Mouse (Mus musculus): Measurements from ENCODE around the gene Spryd4. TPM values are rescaled to one million over a fixed set of nuclear protein-coding genes. Genes with fewer than 3 reads are reported as not detected.
A peak's percentile ranks its signal among the peaks of the same experiment; 100 is the strongest.
"Not testable (repeated sequence)": the region's sequence is repeated elsewhere in the genome, so short reads cannot be mapped to it uniquely, and the experiment has no call there.

Gene Spryd4
- polyA plus RNA-seq, 1 experiment from 2014 or later = 31.1 TPM

GRCm38 (mm10) chr10:128218387-128219117 is 6.9 kb upstream of the Spryd4 start:
- Histone ChIP-seq H3K9me3 (ENCODE audit: control insufficient read depth, low read length) (no peaks in the 10 kb centered on the region), H3K9ac (ENCODE audit: low read depth, low read length) (no peak overlapping the region), H3K4me3 (ENCODE audit: low read depth, low read length) (no peak overlapping the region), H3K4me1 (replicated peaks; ENCODE audit: control insufficient read depth, insufficient read depth, low read length) (no peaks in the 10 kb centered on the region), H3K27ac (ENCODE audit: low read depth, low read length) (no peak overlapping the region), H3K27me3 (ENCODE audit: control insufficient read depth, insufficient read depth, low read length) (no peaks in the 10 kb centered on the region), H3K4me2 (replicated peaks; ENCODE audit: low read depth, low read length) (no peak overlapping the region), H3K36me3 (ENCODE audit: control insufficient read depth, insufficient read depth, low read length) (no peaks in the 10 kb centered on the region)
- ATAC-seq (ENCODE audit: low FRiP score) (no peak), DNase-seq (ENCODE audit: low spot score) (no peak)
- 96% methylated on average over 18 of the region's 18 CpGs for WGBS

DNA sequence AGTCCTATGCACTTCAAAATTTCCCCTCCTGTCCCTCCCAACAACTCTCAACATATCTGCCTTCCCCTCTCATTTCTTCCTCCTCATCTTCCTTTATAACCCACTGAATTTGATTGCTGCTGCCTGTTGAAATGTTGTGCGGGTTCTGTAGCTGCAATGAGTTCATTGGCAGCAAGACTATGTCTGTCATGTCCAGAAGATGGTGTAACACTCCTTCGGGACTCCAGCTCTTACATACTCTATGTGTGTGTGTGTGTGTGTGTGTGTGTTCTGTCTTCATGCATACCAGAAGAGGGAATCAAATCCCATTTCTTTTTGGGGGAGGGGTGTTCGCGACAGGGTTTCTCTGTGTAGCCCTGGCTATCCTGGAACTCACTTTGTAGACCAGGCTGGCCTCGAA is 3.4 kb upstream of the Spryd4 start:
- Histone ChIP-seq H3K4me2 (replicated peaks; ENCODE audit: low read depth, low read length) (no peak overlapping the region), H3K9ac (ENCODE audit: low read depth, low read length) (no peak overlapping the region), H3K27ac (ENCODE audit: low read depth, low read length) (no peak overlapping the region), H3K36me3 (ENCODE audit: control insufficient read depth, insufficient read depth, low read length) (no peaks in the 10 kb centered on the region), H3K27me3 (ENCODE audit: control insufficient read depth, insufficient read depth, low read length) (no peaks in the 10 kb centered on the region), H3K4me3 (ENCODE audit: low read depth, low read length) (no peak overlapping the region), H3K9me3 (ENCODE audit: control insufficient read depth, low read length) (no peaks in the 10 kb centered on the region), H3K4me1 (replicated peaks; ENCODE audit: control insufficient read depth, insufficient read depth, low read length) (peaks cover 6% of the 10 kb centered on the region; the same call in 1 of the 2 replicates)
- DNase-seq (ENCODE audit: low spot score) (no peak), ATAC-seq (ENCODE audit: low FRiP score) (no peak)
- 85% methylated on average over 5 of the region's 5 CpGs for WGBS

- not testable (repeated sequence) for H3K27me3 ChIP-seq (ENCODE audit: control insufficient read depth, insufficient read depth, low read length); H3K9me3 ChIP-seq (ENCODE audit: control insufficient read depth, low read length); H3K4me2 ChIP-seq (replicated peaks; ENCODE audit: low read depth, low read length); H3K36me3 ChIP-seq (ENCODE audit: control insufficient read depth, insufficient read depth, low read length); H3K27ac ChIP-seq (ENCODE audit: low read depth, low read length); H3K9ac ChIP-seq (ENCODE audit: low read depth, low read length); H3K4me3 ChIP-seq (ENCODE audit: low read depth, low read length); ATAC-seq (ENCODE audit: low FRiP score); DNase-seq (ENCODE audit: low spot score); H3K4me1 ChIP-seq (replicated peaks; ENCODE audit: control insufficient read depth, insufficient read depth, low read length)
- 92% methylated on average over 4 of the region's 4 CpGs for WGBS
Measured at GRCm38 (mm10) chr10:128214112-128214511, 2.5 kb upstream of the Spryd4 start.

DNA sequence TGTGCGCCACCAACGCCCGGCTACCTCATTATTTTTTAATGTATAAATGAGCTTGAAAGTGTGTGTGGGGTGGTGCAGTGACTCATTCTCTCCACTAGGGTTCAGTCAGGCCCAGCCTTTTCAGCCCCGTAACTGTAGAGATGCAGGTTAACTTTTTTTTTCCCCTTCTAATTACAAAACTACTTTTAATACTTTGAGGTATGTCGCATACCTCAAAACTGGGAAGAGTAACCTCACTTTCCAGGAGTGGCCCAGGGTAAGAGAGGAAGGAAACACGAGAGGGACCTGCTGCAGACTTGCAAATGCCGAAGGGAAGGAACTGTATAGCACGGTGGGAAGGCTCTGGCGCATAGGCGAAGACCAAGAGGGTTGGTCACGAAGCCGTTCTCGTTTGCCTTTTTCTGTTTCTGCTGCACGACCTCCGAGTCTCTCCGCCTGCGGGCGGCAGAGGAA is 1.3 kb upstream of the Spryd4 start:
- Histone ChIP-seq H3K27ac (ENCODE audit: low read depth, low read length) (no peak overlapping the region), H3K9me3 (ENCODE audit: control insufficient read depth, low read length) (no peaks in the 10 kb centered on the region), H3K4me1 (replicated peaks; ENCODE audit: control insufficient read depth, insufficient read depth, low read length) (peaks cover 6% of the 10 kb centered on the region; the same call in 1 of the 2 replicates), H3K36me3 (ENCODE audit: control insufficient read depth, insufficient read depth, low read length) (no peaks in the 10 kb centered on the region), H3K4me3 (ENCODE audit: low read depth, low read length) (peak overlapping the region; percentile 10; the same call in 1 of the 2 replicates), H3K4me2 (replicated peaks; ENCODE audit: low read depth, low read length) (peak overlapping the region; percentile 41), H3K27me3 (ENCODE audit: control insufficient read depth, insufficient read depth, low read length) (no peaks in the 10 kb centered on the region), H3K9ac (ENCODE audit: low read depth, low read length) (no peak overlapping the region; the same call in 1 of the 2 replicates)
- no peak for ATAC-seq (ENCODE audit: low FRiP score)
- 3% methylated on average over 18 of the region's 18 CpGs for WGBS
- peak; percentile 73 for DNase-seq (ENCODE audit: low spot score)

DNA sequence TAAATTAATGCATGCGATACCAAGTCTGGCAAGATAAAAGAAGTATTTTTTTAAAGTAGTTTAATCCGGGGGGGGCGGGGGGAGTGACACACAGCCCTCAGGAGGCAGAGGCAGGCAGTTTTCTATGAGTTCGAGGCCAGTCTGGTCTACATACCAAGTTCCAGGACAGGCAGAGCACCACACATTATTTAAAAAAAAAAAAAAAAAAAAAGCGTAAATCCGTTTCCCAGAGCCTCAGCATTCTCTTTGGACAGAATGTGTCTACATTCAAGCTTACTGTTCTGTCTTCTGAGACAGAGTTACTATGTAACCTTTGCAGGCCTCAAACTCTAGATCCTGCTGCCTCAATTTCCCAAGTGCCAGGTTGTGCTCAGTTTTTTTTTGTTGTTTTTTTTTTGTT is 541 bp upstream of the Spryd4 start:
- 46% methylated on average over 6 of the region's 6 CpGs for WGBS
- H3K27me3 ChIP-seq (ENCODE audit: control insufficient read depth, insufficient read depth, low read length) = no peaks in the 10 kb centered on the region
- peak overlapping the region; percentile 81 for H3K4me2 ChIP-seq (replicated peaks; ENCODE audit: low read depth, low read length)
- peak; percentile 10; the same call in 1 of the 2 replicates for ATAC-seq (ENCODE audit: low FRiP score)
- H3K4me1 ChIP-seq (replicated peaks; ENCODE audit: control insufficient read depth, insufficient read depth, low read length) = peaks cover 6% of the 10 kb centered on the region; the same call in 1 of the 2 replicates
- no peaks in the 10 kb centered on the region for H3K36me3 ChIP-seq (ENCODE audit: control insufficient read depth, insufficient read depth, low read length)
- no peak for DNase-seq (ENCODE audit: low spot score)
- peak overlapping the region; percentile 67 for H3K4me3 ChIP-seq (ENCODE audit: low read depth, low read length)
- H3K9ac ChIP-seq (ENCODE audit: low read depth, low read length) = peak overlapping the region; percentile 7; the same call in 1 of the 2 replicates
- H3K27ac ChIP-seq (ENCODE audit: low read depth, low read length) = no peak overlapping the region
- no peaks in the 10 kb centered on the region for H3K9me3 ChIP-seq (ENCODE audit: control insufficient read depth, low read length)

DNA sequence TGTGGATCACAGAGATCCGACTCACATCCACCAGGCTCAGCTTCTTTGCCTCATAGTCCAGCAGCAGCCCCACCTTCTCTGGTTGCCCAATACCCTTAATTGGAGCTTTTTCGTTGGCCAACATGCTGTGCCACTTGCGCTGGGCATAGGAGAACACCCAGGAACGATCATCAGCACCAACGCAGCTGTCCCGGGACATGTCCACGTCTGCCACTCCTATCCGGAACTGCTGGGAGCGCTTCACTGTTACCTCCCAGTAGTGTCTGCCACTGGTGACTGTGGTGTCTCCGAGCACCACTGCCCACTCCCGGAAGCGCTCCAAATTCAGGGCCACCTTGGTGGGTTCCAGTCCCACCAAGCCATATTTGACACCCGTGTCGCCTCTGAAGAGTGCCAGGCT is 653 bp downstream of the Spryd4 start:
- Histone ChIP-seq H3K27ac (ENCODE audit: low read depth, low read length) (no peak overlapping the region), H3K4me3 (ENCODE audit: low read depth, low read length) (peak overlapping the region; percentile 67), H3K9me3 (ENCODE audit: control insufficient read depth, low read length) (no peaks in the 10 kb centered on the region), H3K27me3 (ENCODE audit: control insufficient read depth, insufficient read depth, low read length) (no peaks in the 10 kb centered on the region), H3K4me1 (replicated peaks; ENCODE audit: control insufficient read depth, insufficient read depth, low read length) (peaks cover 6% of the 10 kb centered on the region; the same call in 1 of the 2 replicates), H3K36me3 (ENCODE audit: control insufficient read depth, insufficient read depth, low read length) (no peaks in the 10 kb centered on the region), H3K9ac (ENCODE audit: low read depth, low read length) (peak overlapping the region; percentile 75), H3K4me2 (replicated peaks; ENCODE audit: low read depth, low read length) (peak overlapping the region; percentile 81)
- DNase-seq (ENCODE audit: low spot score) (no peak), ATAC-seq (ENCODE audit: low FRiP score) (peak; percentile 14; the same call in 1 of the 2 replicates)
- WGBS = 33% methylated on average over 14 of the region's 14 CpGs

GRCm38 (mm10) chr10:128210131-128210530 is 1.5 kb downstream of the Spryd4 start:
- no peak overlapping the region for H3K4me3 ChIP-seq (ENCODE audit: low read depth, low read length)
- H3K4me2 ChIP-seq (replicated peaks; ENCODE audit: low read depth, low read length) = no peak overlapping the region
- WGBS = 98% methylated on average over 2 of the region's 2 CpGs
- H3K27me3 ChIP-seq (ENCODE audit: control insufficient read depth, insufficient read depth, low read length) = no peaks in the 10 kb centered on the region
- DNase-seq (ENCODE audit: low spot score) (no peak), ATAC-seq (ENCODE audit: low FRiP score) (no peak)
- no peak overlapping the region for H3K27ac ChIP-seq (ENCODE audit: low read depth, low read length)
- peaks cover 6% of the 10 kb centered on the region; the same call in 1 of the 2 replicates for H3K4me1 ChIP-seq (replicated peaks; ENCODE audit: control insufficient read depth, insufficient read depth, low read length)
- H3K36me3 ChIP-seq (ENCODE audit: control insufficient read depth, insufficient read depth, low read length) = no peaks in the 10 kb centered on the region
- no peak overlapping the region for H3K9ac ChIP-seq (ENCODE audit: low read depth, low read length)
- H3K9me3 ChIP-seq (ENCODE audit: control insufficient read depth, low read length) = no peaks in the 10 kb centered on the region

DNA sequence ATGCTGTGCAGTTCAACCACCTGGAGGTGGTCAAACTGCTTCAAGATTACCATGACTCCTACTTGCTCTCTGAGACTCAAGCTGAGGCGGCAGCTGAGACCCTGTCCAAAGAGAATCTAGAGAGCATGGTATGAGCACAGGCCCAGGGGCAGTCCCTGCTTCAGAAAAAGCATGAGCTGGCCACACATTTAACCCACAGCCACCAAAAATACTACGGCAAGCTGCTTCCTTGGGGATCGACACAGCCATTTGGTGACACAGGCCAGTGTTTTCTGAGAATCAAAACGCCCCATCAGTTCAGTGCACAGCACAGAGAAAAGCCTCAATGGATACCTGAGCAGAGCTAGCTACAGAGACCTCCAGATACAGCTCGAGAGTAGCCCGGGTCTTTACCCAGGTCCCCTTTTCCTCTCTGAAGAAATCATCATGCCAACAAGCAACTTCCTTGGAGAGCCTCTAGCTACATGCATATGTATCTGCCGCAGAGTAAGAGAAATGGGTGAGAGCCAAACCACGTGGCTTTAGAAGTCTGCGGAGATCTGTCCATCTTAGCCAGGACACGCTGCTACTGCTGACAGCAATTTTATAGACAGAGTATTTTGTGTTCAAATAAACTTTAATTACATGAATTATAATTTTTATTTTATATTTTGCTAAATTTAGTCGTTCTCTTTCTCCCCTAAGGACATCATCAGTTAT is 2.1 kb downstream of the Spryd4 start:
- Histone ChIP-seq H3K4me1 (replicated peaks; ENCODE audit: control insufficient read depth, insufficient read depth, low read length) (peaks cover 6% of the 10 kb centered on the region; the same call in 1 of the 2 replicates), H3K27ac (ENCODE audit: low read depth, low read length) (no peak overlapping the region), H3K27me3 (ENCODE audit: control insufficient read depth, insufficient read depth, low read length) (no peaks in the 10 kb centered on the region), H3K36me3 (ENCODE audit: control insufficient read depth, insufficient read depth, low read length) (no peaks in the 10 kb centered on the region), H3K9me3 (ENCODE audit: control insufficient read depth, low read length) (no peaks in the 10 kb centered on the region), H3K9ac (ENCODE audit: low read depth, low read length) (no peak overlapping the region), H3K4me2 (replicated peaks; ENCODE audit: low read depth, low read length) (no peak overlapping the region), H3K4me3 (ENCODE audit: low read depth, low read length) (no peak overlapping the region)
- ATAC-seq (ENCODE audit: low FRiP score) (no peak), DNase-seq (ENCODE audit: low spot score) (no peak)
- WGBS = 91% methylated on average over 11 of the region's 11 CpGs

Measured in hindbrain, embryonic 11.5 days (tissue).